Comparison of ENCODE assay signal across 8 mouse cellular contexts in genomic region chr5:18359376-18360280, GRCm38 (mm10). TPM values are rescaled to one million over a fixed set of nuclear protein-coding genes. Genes with fewer than 3 reads are reported as not detected.
A peak's percentile ranks its signal among the peaks of the same experiment; 100 is the strongest.
DNase-seq lines count a peak whose midpoint lies in the region; ATAC-seq and TF ChIP-seq lines count a peak whose summit lies in the region.

No protein-coding gene starts in this region.

- peak; percentile 83 for ATAC-seq in embryonic facial prominence, embryonic 14.5 days (ENCODE audit: low read depth)
- ATAC-seq in heart, embryonic 11.5 days (replicated peaks; ENCODE audit: insufficient number of reproducible peaks, low FRiP score, low TSS enrichment) = peak; percentile 80
- peak; percentile 90 for ATAC-seq in kidney, embryonic 16.5 days (ENCODE audit: low FRiP score, low TSS enrichment)
- ATAC-seq in liver, embryonic 15.5 days (ENCODE audit: insufficient read depth) = peak; percentile 54

- peak overlapping the region; percentile 83 for H3K9ac ChIP-seq in embryonic facial prominence, embryonic 14.5 days (ENCODE audit: low read depth, low read length)
- H3K9ac ChIP-seq in heart, embryonic 11.5 days (ENCODE audit: low read depth, low read length) = peak overlapping the region; percentile 87
- peak overlapping the region; percentile 87 for H3K9ac ChIP-seq in kidney, embryonic 16.5 days (replicated peaks; ENCODE audit: low read length)
- H3K9ac ChIP-seq in liver, embryonic 15.5 days = no peak overlapping the region

- no peaks in the 10 kb centered on the region for H3K79me2 ChIP-seq in C2C12 (ENCODE audit: control insufficient read depth, insufficient read depth)

- no peaks in the 10 kb centered on the region for H3K79me3 ChIP-seq in C2C12 (ENCODE audit: low read depth)

- peak overlapping the region; percentile 67 for H3ac ChIP-seq in C2C12 (ENCODE audit: control insufficient read depth, insufficient read length, low read depth)

- H3K27me3 ChIP-seq in C2C12 (ENCODE audit: control insufficient read depth, insufficient read depth, insufficient read length) = no peaks in the 10 kb centered on the region
- H3K27me3 ChIP-seq in embryonic facial prominence, embryonic 14.5 days (replicated peaks; ENCODE audit: control insufficient read depth, insufficient read depth, low read length) = 0 out of 2 replicates have a peak, but pooled peaks cover 3% of the 10 kb centered on the region
- H3K27me3 ChIP-seq in heart, embryonic 11.5 days (ENCODE audit: control insufficient read depth, insufficient read depth, low read length) = no peaks in the 10 kb centered on the region
- no peaks in the 10 kb centered on the region for H3K27me3 ChIP-seq in kidney, embryonic 16.5 days (ENCODE audit: insufficient read depth, low read length)
- H3K27me3 ChIP-seq in liver, embryonic 15.5 days = peaks cover 40% of the 10 kb centered on the region

- TF ChIP-seq CTCF in C2C12 (IDR thresholded peaks at IDR 0.05; ENCODE audit: control insufficient read depth, insufficient read depth, insufficient read length) = no peak

- 0 out of 2 replicates have a peak, but pooled peaks cover 5% of the 10 kb centered on the region for H3K9me3 ChIP-seq in embryonic facial prominence, embryonic 14.5 days (ENCODE audit: control insufficient read depth, low read length)
- no peaks in the 10 kb centered on the region for H3K9me3 ChIP-seq in heart, embryonic 11.5 days (replicated peaks; ENCODE audit: control insufficient read depth, low read length)
- peaks cover 3% of the 10 kb centered on the region; the same call in 1 of the 2 replicates for H3K9me3 ChIP-seq in kidney, embryonic 16.5 days (ENCODE audit: low read length)
- no peaks in the 10 kb centered on the region for H3K9me3 ChIP-seq in liver, embryonic 15.5 days (replicated peaks)

- H3K36me3 ChIP-seq in C2C12 (ENCODE audit: control insufficient read depth, insufficient read depth) = no peaks in the 10 kb centered on the region
- no peaks in the 10 kb centered on the region for H3K36me3 ChIP-seq in embryonic facial prominence, embryonic 14.5 days (ENCODE audit: control insufficient read depth, insufficient read depth, low read length)
- no peaks in the 10 kb centered on the region for H3K36me3 ChIP-seq in heart, embryonic 11.5 days (ENCODE audit: control insufficient read depth, insufficient read depth, low read length)
- H3K36me3 ChIP-seq in kidney, embryonic 16.5 days (ENCODE audit: insufficient read depth, low read length) = no peaks in the 10 kb centered on the region
- no peaks in the 10 kb centered on the region for H3K36me3 ChIP-seq in liver, embryonic 15.5 days (replicated peaks)

- H3K4me3 ChIP-seq in C2C12 (ENCODE audit: insufficient read depth, poor library complexity, severe bottlenecking) = peak overlapping the region; percentile 28
- peak overlapping the region; percentile 89 for H3K4me3 ChIP-seq in embryonic facial prominence, embryonic 14.5 days (ENCODE audit: low read depth, low read length)
- peak overlapping the region; percentile 83 for H3K4me3 ChIP-seq in heart, embryonic 11.5 days (ENCODE audit: low read depth, low read length)
- H3K4me3 ChIP-seq in kidney, embryonic 16.5 days (ENCODE audit: low read length) = peak overlapping the region; percentile 90
- peak overlapping the region; percentile 54 for H3K4me3 ChIP-seq in liver, embryonic 15.5 days (replicated peaks)

- WGBS in embryonic facial prominence, embryonic 14.5 days = 0% methylated on average over 42 of the region's 76 CpGs
- under 1% methylated on average over 76 of the region's 76 CpGs for WGBS in heart, embryonic 11.5 days (ENCODE audit: insufficient replicate concordance)
- WGBS in kidney, embryonic 16.5 days = under 1% methylated on average over 76 of the region's 76 CpGs
- WGBS in liver, embryonic 15.5 days (ENCODE audit: insufficient replicate concordance) = under 1% methylated on average over 76 of the region's 76 CpGs

- H3K4me2 ChIP-seq in embryonic facial prominence, embryonic 14.5 days (ENCODE audit: low read depth, low read length) = peak overlapping the region; percentile 93
- peak overlapping the region; percentile 93 for H3K4me2 ChIP-seq in heart, embryonic 11.5 days
- H3K4me2 ChIP-seq in kidney, embryonic 16.5 days (replicated peaks; ENCODE audit: low read depth, low read length) = peak overlapping the region; percentile 91
- H3K4me2 ChIP-seq in liver, embryonic 15.5 days = peak overlapping the region; percentile 70

- peak overlapping the region; percentile 63 for H3K27ac ChIP-seq in embryonic facial prominence, embryonic 14.5 days (replicated peaks; ENCODE audit: low read depth, low read length)
- peak overlapping the region; percentile 62; the same call in 1 of the 2 replicates for H3K27ac ChIP-seq in heart, embryonic 11.5 days (ENCODE audit: low read depth, low read length)
- H3K27ac ChIP-seq in kidney, embryonic 16.5 days (ENCODE audit: low read length) = peak overlapping the region; percentile 57
- H3K27ac ChIP-seq in liver, embryonic 15.5 days (replicated peaks) = no peak overlapping the region

- H3K4me1 ChIP-seq in embryonic facial prominence, embryonic 14.5 days (ENCODE audit: control insufficient read depth, insufficient read depth, low read length) = peaks cover 8% of the 10 kb centered on the region; the same call in 1 of the 2 replicates
- 0 out of 2 replicates have a peak, but pooled peaks cover 3% of the 10 kb centered on the region for H3K4me1 ChIP-seq in heart, embryonic 11.5 days (ENCODE audit: control insufficient read depth, insufficient read depth, low read length)
- peaks cover 15% of the 10 kb centered on the region; the same call in 1 of the 2 replicates for H3K4me1 ChIP-seq in kidney, embryonic 16.5 days (ENCODE audit: insufficient read depth, low read length)
- H3K4me1 ChIP-seq in liver, embryonic 15.5 days (replicated peaks) = 0 out of 2 replicates have a peak, but pooled peaks cover 6% of the 10 kb centered on the region

- DNase-seq in adrenal gland, postnatal 10 days = peak; percentile 53
- DNase-seq in embryonic facial prominence, embryonic 14.5 days (ENCODE audit: low spot score) = peak; percentile 74
- peak; percentile 28 for DNase-seq in ovary, postnatal 10 days (ENCODE audit: low spot score)
- DNase-seq in c-Kit-positive CD71-positive TER-119-positive erythroid progenitor cells, embryonic 14.5 days (ENCODE audit: low spot score) = no peak

TF ChIP-seq in C2C12, 6 proteins besides CTCF, POLR2A, EP300 and RAD21:
- TF ChIP-seq MYOD1 (IDR thresholded peaks at IDR 0.05; ENCODE audit: control insufficient read depth, insufficient read length, low read depth) = peak; percentile 41
- no peak for TF ChIP-seq USF1 (IDR thresholded peaks at IDR 0.05; ENCODE audit: low read depth)

RNA-seq across cellular contexts. Expression of gene Gnai1, which starts 0.5 kb away (rescaled TPM):
- 17.2 TPM for polyA plus RNA-seq in C2C12 (2012; fragmentation: generic; extraction: Trizol)
- 10 to 100 TPM; 20.8 to 23.1 TPM for total RNA-seq in adrenal gland, postnatal 10 days (2021)
- polyA plus RNA-seq in embryonic facial prominence, embryonic 14.5 days (2014; fragmentation: Nextera tagmentation; extraction: Ambion mirVana) = 38.9 and 39.0 TPM in 2 replicates
- polyA plus RNA-seq in heart, embryonic 11.5 days (2014; fragmentation: Nextera tagmentation; extraction: Ambion mirVana) = 21.4 and 28.9 TPM in 2 replicates
- polyA plus RNA-seq in kidney, embryonic 16.5 days (2015; fragmentation: Nextera tagmentation; extraction: Ambion mirVana) = 42.9 and 48.2 TPM in 2 replicates
- polyA plus RNA-seq in liver, embryonic 15.5 days (2015; fragmentation: Nextera tagmentation; extraction: Ambion mirVana) = 1.6 TPM in 2 replicates

Comparison
In these comparisons a context has a peak if more than half of its experiments do, and no peak if none do; other contexts are left out.
1. H3K4me3 ChIP-seq: peak in every context shown above with its lines; median percentile 90 in kidney, embryonic 16.5 days; 89 in embryonic facial prominence, embryonic 14.5 days; 83 in heart, embryonic 11.5 days; 54 in liver, embryonic 15.5 days; 28 in C2C12.